24 mouse cellular contexts compared by ENCODE assay signal in genomic region chr19:10427431-10427830, GRCm38 (mm10). TPM values are rescaled to one million over a fixed set of nuclear protein-coding genes. Genes with fewer than 3 reads are reported as not detected.
DNase-seq lines count a peak whose midpoint lies in the region; ATAC-seq and TF ChIP-seq lines count a peak whose summit lies in the region.
"Had no signal": no experiment of that assay in that cellular context is flagged by ENCODE, and none has a peak within 500 bp of the region (broad histone marks: within the 10 kb centered on the region; RNA-seq: fewer than 3 reads in every experiment).

No protein-coding gene starts in this region.

- H3K36me3 ChIP-seq in hindbrain, postnatal 0 days (ENCODE audit: insufficient read depth, low read length): no peaks in the 10 kb centered on the region
- no peaks in the 10 kb centered on the region for H3K36me3 ChIP-seq in hindbrain, embryonic 11.5 days (ENCODE audit: control insufficient read depth, insufficient read depth, low read length)
- no peaks in the 10 kb centered on the region for H3K36me3 ChIP-seq in midbrain, embryonic 12.5 days
- H3K36me3 ChIP-seq in midbrain, embryonic 16.5 days (ENCODE audit: control insufficient read depth, insufficient read depth, low read length): peaks cover 2% of the 10 kb centered on the region; the same call in 1 of the 2 replicates
- H3K36me3 ChIP-seq in intestine, embryonic 16.5 days (ENCODE audit: control insufficient read depth, insufficient read depth, low read length): no peaks in the 10 kb centered on the region
- no peaks in the 10 kb centered on the region for H3K36me3 ChIP-seq in limb, embryonic 15.5 days
- H3K36me3 ChIP-seq: forebrain, embryonic 10.5 days; heart, embryonic 15.5 days; liver, embryonic 13.5 days had no signal

- no peaks in the 10 kb centered on the region for H3K27me3 ChIP-seq in hindbrain, postnatal 0 days (ENCODE audit: insufficient read depth, low read length)
- H3K27me3 ChIP-seq in hindbrain, embryonic 11.5 days (ENCODE audit: control insufficient read depth, insufficient read depth, low read length): no peaks in the 10 kb centered on the region
- peaks cover 33% of the 10 kb centered on the region for H3K27me3 ChIP-seq in midbrain, embryonic 12.5 days
- peaks cover 4% of the 10 kb centered on the region; the same call in 1 of the 2 replicates for H3K27me3 ChIP-seq in midbrain, embryonic 16.5 days (ENCODE audit: control insufficient read depth, insufficient read depth, low read depth, low read length)
- H3K27me3 ChIP-seq in intestine, embryonic 16.5 days (replicated peaks; ENCODE audit: control insufficient read depth, insufficient read depth, low read length): no peaks in the 10 kb centered on the region; the same call in 1 of the 2 replicates
- peaks cover 32% of the 10 kb centered on the region for H3K27me3 ChIP-seq in limb, embryonic 15.5 days

- WGBS in hindbrain, postnatal 0 days: 71% methylated on average over 9 of the region's 9 CpGs
- 75% methylated on average over 9 of the region's 9 CpGs for WGBS in hindbrain, embryonic 11.5 days
- WGBS in midbrain, embryonic 12.5 days: 83% methylated on average over 9 of the region's 9 CpGs
- WGBS in midbrain, embryonic 16.5 days: 85% methylated on average over 9 of the region's 9 CpGs
- WGBS in intestine, embryonic 16.5 days: 58% methylated on average over 9 of the region's 9 CpGs
- WGBS in limb, embryonic 15.5 days: 53% methylated on average over 9 of the region's 9 CpGs

- no peak overlapping the region for H3K4me2 ChIP-seq in hindbrain, postnatal 0 days (ENCODE audit: low read depth, low read length)
- H3K4me2 ChIP-seq in hindbrain, embryonic 11.5 days (replicated peaks; ENCODE audit: low read depth, low read length): no peak overlapping the region
- H3K4me2 ChIP-seq in midbrain, embryonic 12.5 days (replicated peaks): no peak overlapping the region
- no peak overlapping the region for H3K4me2 ChIP-seq in midbrain, embryonic 16.5 days (ENCODE audit: low read length)
- no peak overlapping the region for H3K4me2 ChIP-seq in intestine, embryonic 16.5 days (ENCODE audit: low read depth, low read length)
- H3K4me2 ChIP-seq in limb, embryonic 15.5 days: no peak overlapping the region
- H3K4me2 ChIP-seq: heart, embryonic 15.5 days; liver, embryonic 13.5 days; lung, embryonic 14.5 days had no signal

- H3K27ac ChIP-seq in hindbrain, postnatal 0 days: no peak overlapping the region
- no peak overlapping the region for H3K27ac ChIP-seq in hindbrain, embryonic 11.5 days (ENCODE audit: low read depth, low read length)
- 0 out of 2 replicates have a peak overlapping the region, but pooled peaks have one; percentile 12 for H3K27ac ChIP-seq in midbrain, embryonic 12.5 days (replicated peaks)
- no peak overlapping the region for H3K27ac ChIP-seq in midbrain, embryonic 16.5 days (ENCODE audit: low read length)
- peak overlapping the region; percentile 71 for H3K27ac ChIP-seq in intestine, embryonic 16.5 days (ENCODE audit: low read length)
- H3K27ac ChIP-seq in limb, embryonic 15.5 days: peak overlapping the region; percentile 43; the same call in 1 of the 2 replicates
- H3K27ac ChIP-seq: forebrain, embryonic 10.5 days; heart, embryonic 15.5 days; layer of hippocampus, adult 2 months; liver, embryonic 13.5 days had no signal

- ATAC-seq in hindbrain, postnatal 0 days: no peak
- ATAC-seq in hindbrain, embryonic 11.5 days (ENCODE audit: low FRiP score): no peak
- ATAC-seq in midbrain, embryonic 12.5 days (ENCODE audit: low FRiP score, low read depth): no peak
- ATAC-seq in midbrain, embryonic 16.5 days: no peak
- no peak for ATAC-seq in intestine, embryonic 16.5 days
- ATAC-seq in limb, embryonic 15.5 days (ENCODE audit: insufficient number of reproducible peaks, low FRiP score, low TSS enrichment, low read depth): no peak
- ATAC-seq: forebrain, postnatal 0 days; hindbrain, embryonic 16.5 days had no signal

- no peak for TF ChIP-seq CTCF in hindbrain, postnatal 0 days (IDR thresholded peaks at IDR 0.05; ENCODE audit: low read depth)

- H3K9me3 ChIP-seq in hindbrain, postnatal 0 days (ENCODE audit: low read length): no peaks in the 10 kb centered on the region
- H3K9me3 ChIP-seq in hindbrain, embryonic 11.5 days (ENCODE audit: control insufficient read depth, low read length): no peaks in the 10 kb centered on the region
- no peaks in the 10 kb centered on the region for H3K9me3 ChIP-seq in midbrain, embryonic 12.5 days
- no peaks in the 10 kb centered on the region for H3K9me3 ChIP-seq in midbrain, embryonic 16.5 days (replicated peaks; ENCODE audit: control insufficient read depth, low read length, poor library complexity, severe bottlenecking)
- H3K9me3 ChIP-seq in intestine, embryonic 16.5 days (ENCODE audit: control insufficient read depth, low read length): no peaks in the 10 kb centered on the region
- no peaks in the 10 kb centered on the region for H3K9me3 ChIP-seq in limb, embryonic 15.5 days
- H3K9me3 ChIP-seq: forebrain, embryonic 10.5 days; heart, embryonic 15.5 days; liver, embryonic 13.5 days had no signal

- H3K9ac ChIP-seq in hindbrain, postnatal 0 days (replicated peaks; ENCODE audit: low read length): no peak overlapping the region
- H3K9ac ChIP-seq in hindbrain, embryonic 11.5 days (ENCODE audit: low read depth, low read length): no peak overlapping the region
- H3K9ac ChIP-seq in midbrain, embryonic 12.5 days (replicated peaks): no peak overlapping the region
- H3K9ac ChIP-seq in midbrain, embryonic 16.5 days (ENCODE audit: low read depth, low read length): no peak overlapping the region
- no peak overlapping the region for H3K9ac ChIP-seq in intestine, embryonic 16.5 days (ENCODE audit: low read depth, low read length)
- no peak overlapping the region for H3K9ac ChIP-seq in limb, embryonic 15.5 days
- H3K9ac ChIP-seq: forebrain, postnatal 0 days; heart, embryonic 15.5 days; liver, embryonic 13.5 days; lung, embryonic 14.5 days had no signal

- peak; percentile 7 for DNase-seq in hindbrain, postnatal 0 days (ENCODE audit: low spot score)
- DNase-seq in hindbrain, embryonic 11.5 days (ENCODE audit: low spot score): no peak
- no peak for DNase-seq in left cerebral cortex, adult 9 months (ENCODE audit: low spot score in 2 of 2)
- DNase-seq: adrenal gland, postnatal 25 days; cerebellum, adult 11 months; cerebellum, postnatal 25 days; embryo, embryonic 11 days; forebrain, postnatal 0 days; left cerebral cortex, postnatal 4 days; liver, embryonic 13.5 days; lung, embryonic 14.5 days; lung, postnatal 36 days; thymus, postnatal 36 days had no signal

- H3K4me3 ChIP-seq in hindbrain, postnatal 0 days (ENCODE audit: low read length): no peak overlapping the region
- H3K4me3 ChIP-seq in hindbrain, embryonic 11.5 days (ENCODE audit: low read depth, low read length): no peak overlapping the region
- no peak overlapping the region for H3K4me3 ChIP-seq in midbrain, embryonic 12.5 days
- H3K4me3 ChIP-seq in midbrain, embryonic 16.5 days (ENCODE audit: low read depth, low read length): no peak overlapping the region
- no peak overlapping the region for H3K4me3 ChIP-seq in intestine, embryonic 16.5 days (ENCODE audit: low read length)
- no peak overlapping the region for H3K4me3 ChIP-seq in limb, embryonic 15.5 days
- H3K4me3 ChIP-seq: forebrain, embryonic 10.5 days; heart, embryonic 15.5 days; layer of hippocampus, adult 2 months; liver, embryonic 13.5 days had no signal

- H3K4me1 ChIP-seq in hindbrain, postnatal 0 days (ENCODE audit: insufficient read depth, low read length): peaks cover 11% of the 10 kb centered on the region; the same call in 1 of the 2 replicates
- H3K4me1 ChIP-seq in hindbrain, embryonic 11.5 days (replicated peaks; ENCODE audit: control insufficient read depth, insufficient read depth, low read length): peaks cover 15% of the 10 kb centered on the region; the same call in 1 of the 2 replicates
- H3K4me1 ChIP-seq in midbrain, embryonic 12.5 days: peaks cover 22% of the 10 kb centered on the region
- peaks cover 2% of the 10 kb centered on the region; the same call in 1 of the 2 replicates for H3K4me1 ChIP-seq in midbrain, embryonic 16.5 days (ENCODE audit: control insufficient read depth, insufficient read depth, low read length)
- peaks cover 54% of the 10 kb centered on the region for H3K4me1 ChIP-seq in intestine, embryonic 16.5 days (ENCODE audit: control insufficient read depth, insufficient read depth, low read length)
- peaks cover 57% of the 10 kb centered on the region for H3K4me1 ChIP-seq in limb, embryonic 15.5 days

RNA-seq across cellular contexts. Expression of gene Lrrc10b, which starts 29.8 kb away (rescaled TPM):
- total RNA-seq in hindbrain, postnatal 0 days (2014; rRNA removed): 6.5 and 6.8 TPM in 2 replicates
- polyA plus RNA-seq in hindbrain, postnatal 0 days (2015; fragmentation: Nextera tagmentation; extraction: Ambion mirVana): 2.0 and 2.1 TPM in 2 replicates
- 0.59 and 0.69 TPM in 2 replicates for polyA plus RNA-seq in hindbrain, embryonic 11.5 days (2014; fragmentation: Nextera tagmentation; extraction: Ambion mirVana)
- polyA plus RNA-seq in midbrain, embryonic 12.5 days (2016; fragmentation: Nextera tagmentation; extraction: Ambion mirVana): 0.36 and 1.2 TPM in 2 replicates
- polyA plus RNA-seq in midbrain, embryonic 16.5 days (2015; fragmentation: Nextera tagmentation; extraction: Ambion mirVana): 1.9 and 2.0 TPM in 2 replicates
- 0.18 and 0.55 TPM in 2 replicates for polyA plus RNA-seq in intestine, embryonic 16.5 days (2015; fragmentation: Nextera tagmentation; extraction: Ambion mirVana)
- polyA plus RNA-seq in limb, embryonic 15.5 days (2015; fragmentation: Nextera tagmentation; extraction: Ambion mirVana): 0.46 and 0.68 TPM in 2 replicates
- total RNA-seq: CH12.LX; megakaryocyte-erythroid progenitor cell, adult 5-6 weeks; MEL had no signal

RNA-seq across cellular contexts. Expression of gene Syt7, which starts 38.5 kb away (rescaled TPM):
- total RNA-seq in hindbrain, postnatal 0 days (2014; rRNA removed): 93.4 and 114 TPM in 2 replicates
- polyA plus RNA-seq in hindbrain, postnatal 0 days (2015; fragmentation: Nextera tagmentation; extraction: Ambion mirVana): 11.9 and 17.4 TPM in 2 replicates
- polyA plus RNA-seq in hindbrain, embryonic 11.5 days (2014; fragmentation: Nextera tagmentation; extraction: Ambion mirVana): 2.1 and 2.4 TPM in 2 replicates
- polyA plus RNA-seq in midbrain, embryonic 12.5 days (2016; fragmentation: Nextera tagmentation; extraction: Ambion mirVana): 3.9 and 4.4 TPM in 2 replicates
- 13.6 and 15.5 TPM in 2 replicates for polyA plus RNA-seq in midbrain, embryonic 16.5 days (2015; fragmentation: Nextera tagmentation; extraction: Ambion mirVana)
- polyA plus RNA-seq in intestine, embryonic 16.5 days (2015; fragmentation: Nextera tagmentation; extraction: Ambion mirVana): 0.94 and 1.3 TPM in 2 replicates
- 1.3 and 1.4 TPM in 2 replicates for polyA plus RNA-seq in limb, embryonic 15.5 days (2015; fragmentation: Nextera tagmentation; extraction: Ambion mirVana)
- total RNA-seq: CH12.LX; megakaryocyte-erythroid progenitor cell, adult 5-6 weeks; MEL had no signal

RNA-seq across cellular contexts. Expression of gene Ppp1r32, which starts 55.3 kb away (rescaled TPM):
- 4.0 and 5.4 TPM in 2 replicates for total RNA-seq in hindbrain, postnatal 0 days (2014; rRNA removed)
- polyA plus RNA-seq in hindbrain, postnatal 0 days (2015; fragmentation: Nextera tagmentation; extraction: Ambion mirVana): 2.3 and 2.9 TPM in 2 replicates
- 1.7 TPM in 2 replicates for polyA plus RNA-seq in hindbrain, embryonic 11.5 days (2014; fragmentation: Nextera tagmentation; extraction: Ambion mirVana)
- polyA plus RNA-seq in midbrain, embryonic 12.5 days (2016; fragmentation: Nextera tagmentation; extraction: Ambion mirVana): 0.27 and 1.1 TPM in 2 replicates
- polyA plus RNA-seq in midbrain, embryonic 16.5 days (2015; fragmentation: Nextera tagmentation; extraction: Ambion mirVana): 3.6 and 5.9 TPM in 2 replicates
- polyA plus RNA-seq in intestine, embryonic 16.5 days (2015; fragmentation: Nextera tagmentation; extraction: Ambion mirVana): 2.0 and 3.4 TPM in 2 replicates
- polyA plus RNA-seq in limb, embryonic 15.5 days (2015; fragmentation: Nextera tagmentation; extraction: Ambion mirVana): 0.13 and 0.30 TPM in 2 replicates
- total RNA-seq: CH12.LX had no signal
- polyA plus RNA-seq: heart, embryonic 15.5 days; liver, embryonic 13.5 days; lung, embryonic 14.5 days had no signal

Comparison
In these comparisons a context has a peak if more than half of its experiments do, and no peak if none do; other contexts are left out.
1. H3K27ac ChIP-seq: peak in midbrain, embryonic 12.5 days (single experiment), intestine, embryonic 16.5 days (single experiment) and limb, embryonic 15.5 days (single experiment); none in hindbrain, postnatal 0 days (single experiment), hindbrain, embryonic 11.5 days (single experiment) and midbrain, embryonic 16.5 days (single experiment).